Mouse (Mus musculus): ENCODE results near the gene Rpl5.

DNA sequence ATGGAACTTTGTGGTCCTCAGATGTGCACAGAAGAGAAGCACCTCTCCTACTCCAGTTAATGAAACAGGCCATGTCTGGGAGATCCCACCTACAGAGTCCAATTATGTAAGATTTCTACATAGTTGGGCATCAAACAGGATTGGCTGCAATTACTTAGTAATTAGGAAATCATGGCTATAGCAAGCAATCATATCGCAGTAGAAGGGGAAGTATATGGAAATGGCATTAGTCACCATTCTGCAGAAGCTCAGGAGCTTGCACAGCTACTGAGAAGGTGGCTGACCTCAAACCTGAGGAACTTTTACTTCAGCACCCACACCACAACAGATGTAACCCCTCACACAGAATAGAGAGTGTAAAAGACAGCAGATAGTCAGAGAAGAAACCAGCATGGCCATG lies 22.5 kb downstream of the Rpl5 start:
- no peak for TF ChIP-seq POLR2A (IDR thresholded peaks at IDR 0.05; ENCODE audit: low read depth, low read length)
- TF ChIP-seq CTCF (IDR thresholded peaks at IDR 0.05; ENCODE audit: extremely low read depth, insufficient read length, insufficient replicate concordance, low read depth, low read length) = no peak

Measured in small intestine, adult 2 months (tissue).